Mouse (Mus musculus): ENCODE results near the gene Atad1.
"Not testable (repeated sequence)": the region's sequence is repeated elsewhere in the genome, so short reads cannot be mapped to it uniquely, and the experiment has no call there.

Gene Atad1

DNA sequence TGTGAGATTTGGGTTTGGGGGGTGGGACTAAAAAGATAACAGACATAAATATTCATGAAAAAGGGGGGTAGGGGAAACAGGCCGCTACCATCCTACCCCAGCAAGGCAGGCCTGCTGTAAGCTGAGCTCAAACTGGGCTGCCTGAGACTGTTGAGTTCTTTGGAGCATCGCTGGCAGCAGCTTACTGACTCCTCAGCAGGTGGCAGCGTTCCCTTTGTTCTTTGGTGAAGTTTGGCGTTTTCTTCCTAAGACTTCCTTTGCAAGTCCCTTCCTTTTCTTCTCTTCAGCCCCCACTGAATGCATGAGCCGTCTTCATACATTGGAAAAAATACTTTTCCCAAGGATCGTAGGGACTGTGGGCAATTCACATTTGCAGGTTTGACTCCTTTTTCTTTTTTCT is 9.8 kb upstream of the Atad1 start:
- DNase-seq (ENCODE audit: low spot score) = peak; percentile 21

DNA sequence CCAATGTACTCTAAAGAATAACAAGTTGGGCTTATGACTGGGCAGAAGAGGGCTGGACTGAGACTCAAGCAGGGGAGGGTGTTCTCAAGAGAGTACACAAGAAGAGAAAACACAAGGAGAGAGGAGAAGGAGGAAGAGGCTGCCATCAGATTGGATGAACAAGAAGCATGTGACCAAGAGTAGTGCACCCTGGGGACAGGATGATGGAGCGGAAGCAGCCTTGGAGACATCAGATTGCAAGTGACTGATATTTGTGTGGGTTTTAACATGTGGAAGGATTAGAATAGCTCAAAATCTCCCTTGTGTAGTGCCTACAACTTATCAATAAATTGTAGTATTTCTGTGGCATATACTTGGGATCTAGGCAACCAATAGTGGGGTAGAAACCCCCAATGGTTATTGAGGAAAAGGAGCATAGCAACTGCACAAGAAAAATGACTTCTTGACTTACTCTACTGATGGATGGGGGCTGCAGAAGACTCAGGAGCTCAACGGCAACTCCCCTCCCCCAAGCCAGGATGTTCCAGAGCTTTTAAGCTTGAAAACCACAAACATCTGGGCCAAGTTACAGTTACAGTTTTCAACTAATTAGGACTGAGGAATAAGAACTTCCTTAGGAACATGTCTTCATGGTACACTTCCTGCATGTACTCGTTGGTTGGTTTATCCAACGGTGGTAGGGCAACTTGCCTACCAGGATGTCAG is 1.2 kb upstream of the Atad1 start:
- DNase-seq (ENCODE audit: low spot score) = no peak

DNA sequence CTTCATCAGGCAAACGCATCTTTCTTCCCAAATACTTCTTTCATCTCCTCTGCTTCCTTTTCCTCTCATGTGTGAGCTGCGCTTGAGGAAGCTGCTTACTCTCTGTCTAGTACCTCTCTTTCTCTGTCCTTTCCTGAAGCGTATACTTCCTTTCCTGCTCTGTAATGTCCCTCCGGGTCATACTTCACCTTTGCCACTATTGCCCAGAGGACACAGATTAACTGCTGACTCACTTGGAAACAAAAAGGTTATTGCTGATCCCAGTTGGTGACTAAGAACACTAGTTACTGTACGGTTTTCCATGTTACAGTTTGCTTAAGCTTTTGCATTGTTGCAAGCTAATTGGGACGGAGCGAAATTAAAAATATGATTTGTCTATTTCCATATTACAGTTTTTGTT is 1.7 kb downstream of the Atad1 start:
- no peak for DNase-seq (ENCODE audit: low spot score)

DNA sequence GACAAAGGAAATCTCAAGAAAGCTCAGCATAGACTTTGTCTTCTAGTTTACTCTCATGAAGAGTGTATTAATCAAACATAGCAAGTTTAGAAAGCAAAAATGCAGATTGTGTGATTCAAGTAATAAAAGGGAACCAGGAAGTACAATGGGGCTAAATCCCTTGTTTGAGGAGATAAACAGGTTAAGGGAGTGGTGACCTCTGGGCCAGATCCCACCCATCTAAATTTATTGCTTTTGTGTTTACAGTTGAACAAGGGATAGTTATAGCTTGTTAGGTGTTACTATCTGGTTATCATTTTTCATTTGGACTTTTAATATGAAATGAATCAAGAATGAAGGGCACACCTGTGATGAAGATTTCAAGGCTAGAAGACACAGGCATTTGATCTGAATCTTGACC is 6.7 kb downstream of the Atad1 start:
- no peak for DNase-seq (ENCODE audit: low spot score)

DNA sequence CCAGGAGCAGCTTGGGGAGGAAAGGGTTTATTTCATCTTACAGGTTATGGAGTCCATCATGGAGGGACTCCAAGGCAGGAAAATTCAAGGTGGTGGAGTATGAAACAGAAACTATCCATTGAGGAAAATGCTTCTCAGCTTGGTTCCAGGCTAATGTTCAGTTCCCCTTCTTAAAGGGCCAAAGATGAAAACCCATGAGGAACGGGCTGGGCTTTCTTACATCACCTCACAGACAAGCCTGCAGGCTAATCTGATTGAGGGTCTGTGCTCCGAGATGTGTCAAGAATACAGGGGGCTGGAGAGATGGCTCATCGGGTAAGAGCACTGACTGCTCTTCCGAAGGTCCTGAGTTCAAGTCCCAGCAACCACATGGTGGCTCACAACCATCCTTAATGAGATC is 9.8 kb downstream of the Atad1 start:
- DNase-seq (ENCODE audit: low spot score) = no peak

DNA sequence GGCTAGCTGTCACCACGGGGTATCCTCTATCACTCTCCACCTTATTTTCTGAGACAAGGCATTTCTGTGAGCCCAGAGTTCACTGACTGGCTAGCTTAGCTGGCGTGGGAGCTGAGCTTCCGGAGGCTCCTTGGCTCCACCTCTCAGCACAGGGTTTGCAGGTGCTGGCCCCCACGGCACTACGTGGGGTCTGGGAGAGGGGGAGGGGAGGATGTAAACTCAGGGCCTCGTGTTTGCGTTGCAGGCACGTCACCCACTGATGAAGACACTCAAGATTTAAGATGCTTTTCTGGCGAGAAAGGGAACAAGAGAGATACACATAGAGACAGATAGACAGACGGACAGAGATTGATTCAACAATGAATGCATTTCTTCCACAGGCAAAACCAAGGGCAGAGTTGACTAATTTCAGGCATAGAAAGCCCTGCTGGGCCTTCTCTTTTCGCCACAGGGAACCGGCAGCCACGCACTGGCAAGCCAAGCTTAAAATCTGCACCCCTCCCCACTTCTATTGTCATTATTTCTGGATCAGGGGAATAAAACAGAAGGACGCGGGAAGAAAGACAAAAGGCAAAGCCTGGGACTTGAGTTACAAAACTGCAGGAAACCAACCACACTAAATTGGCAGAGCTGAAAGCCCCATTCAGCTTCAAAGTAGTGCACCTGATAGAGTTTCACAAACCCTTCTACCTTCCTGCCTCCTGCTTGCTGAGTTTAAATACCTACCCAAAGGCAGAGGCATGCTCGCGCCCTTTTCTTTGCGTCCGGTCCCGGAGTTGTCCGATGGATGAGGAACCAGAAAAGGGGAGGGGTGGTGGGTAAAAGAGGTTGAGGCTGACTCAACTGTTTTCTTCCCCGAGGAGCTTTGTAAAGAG is 12.9 kb downstream of the Atad1 start:
- no peak for DNase-seq (ENCODE audit: low spot score)

DNA sequence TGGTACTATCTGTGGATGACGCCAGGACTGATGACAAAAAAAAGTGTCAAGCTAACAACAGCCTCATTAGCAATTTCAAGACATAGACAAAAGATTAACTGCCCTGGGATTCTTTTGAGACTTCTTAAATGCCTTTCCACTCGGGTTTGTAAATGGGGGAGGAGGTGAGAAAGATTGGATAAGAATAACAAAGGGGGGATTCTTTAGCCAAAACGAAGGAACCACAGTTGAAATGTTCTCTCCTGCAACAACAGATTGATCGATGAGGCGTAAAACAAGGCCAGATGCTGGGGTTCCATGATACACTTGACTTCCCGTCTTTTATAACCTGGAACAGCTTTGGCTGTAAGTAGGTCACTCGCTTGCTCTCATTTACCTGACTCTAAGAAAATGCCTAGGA is 15.8 kb downstream of the Atad1 start:
- DNase-seq (ENCODE audit: low spot score) = no peak

DNA sequence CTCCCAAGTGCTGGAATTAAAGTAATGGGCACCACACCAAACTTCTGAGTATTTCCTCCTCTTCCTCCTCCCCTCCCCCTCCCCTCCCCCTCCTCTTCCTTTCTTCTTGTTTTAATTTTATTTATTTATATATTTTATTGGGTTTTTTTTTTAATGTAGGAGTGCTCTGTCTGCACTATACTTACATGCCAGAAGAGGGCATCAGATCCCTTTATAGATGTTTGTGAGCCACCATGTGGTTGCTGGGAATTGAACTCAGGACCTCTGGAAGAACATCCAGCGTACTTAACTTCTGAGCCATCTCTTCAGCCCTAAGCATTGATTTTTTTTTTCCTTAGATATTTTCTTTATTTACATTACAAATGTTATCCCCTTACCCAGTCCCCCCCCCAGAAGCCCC is 19.3 kb downstream of the Atad1 start:
- DNase-seq (ENCODE audit: low spot score) = no peak

DNA sequence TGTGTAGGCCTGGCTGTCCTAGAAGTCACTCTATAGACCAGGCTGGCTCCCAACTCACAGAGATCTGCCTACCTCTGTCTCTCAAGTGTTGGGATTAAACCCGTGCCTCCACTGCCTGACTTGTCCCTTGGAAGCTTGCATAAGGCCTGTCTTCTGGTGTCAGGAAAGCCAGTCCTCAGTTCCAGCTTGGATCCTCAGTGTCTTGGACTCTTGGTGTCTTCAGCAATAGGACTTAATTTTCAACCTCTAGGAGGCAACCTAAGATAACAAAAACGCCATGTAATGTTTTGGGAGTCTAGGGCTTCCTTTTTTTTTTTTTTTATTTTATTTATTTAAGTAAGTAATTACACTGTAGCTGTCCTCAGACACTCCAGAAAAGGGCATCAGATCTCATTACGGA is 22.0 kb downstream of the Atad1 start:
- no peak for DNase-seq (ENCODE audit: low spot score)

DNA sequence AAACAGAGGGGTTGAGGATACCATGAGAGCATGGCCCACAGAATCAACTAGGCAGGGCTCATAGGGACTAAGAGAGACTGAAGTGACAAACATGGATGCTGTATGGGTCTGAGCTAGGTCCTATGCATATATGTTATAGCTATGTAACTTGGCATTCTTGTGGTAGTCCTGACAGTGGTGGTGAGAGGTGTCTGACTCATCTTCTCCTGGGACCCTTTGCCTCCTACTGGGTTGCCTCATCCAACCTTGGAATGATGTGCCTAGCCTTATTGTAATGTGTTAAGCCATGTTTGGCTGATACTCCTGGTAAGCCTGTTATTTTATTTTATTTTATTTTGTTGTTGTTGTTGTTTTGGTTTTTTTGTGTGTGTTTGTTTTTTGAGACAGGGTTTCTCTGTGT is 23.9 kb downstream of the Atad1 start:
- DNase-seq (ENCODE audit: low spot score) = no peak

DNA sequence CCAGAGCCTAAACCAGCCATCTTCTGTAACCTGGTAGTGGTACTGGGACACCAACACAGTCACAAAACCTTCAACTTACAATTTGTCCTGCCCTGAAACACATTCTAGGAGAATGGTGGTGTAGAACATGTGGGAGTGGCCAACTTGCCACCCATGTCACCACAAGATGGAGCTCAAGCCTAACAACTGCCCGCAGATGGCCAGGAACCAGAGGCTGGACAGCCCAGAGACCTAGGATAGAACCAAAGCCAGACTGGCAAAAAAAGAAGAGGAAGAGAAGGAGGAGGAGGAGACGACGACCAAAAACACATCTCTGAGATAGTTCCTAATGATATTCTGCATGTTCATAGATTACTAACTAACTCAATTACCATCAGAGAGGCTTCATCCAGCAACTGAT is 24.4 kb downstream of the Atad1 start:
- peak; percentile 49 for DNase-seq (ENCODE audit: low spot score)

DNA sequence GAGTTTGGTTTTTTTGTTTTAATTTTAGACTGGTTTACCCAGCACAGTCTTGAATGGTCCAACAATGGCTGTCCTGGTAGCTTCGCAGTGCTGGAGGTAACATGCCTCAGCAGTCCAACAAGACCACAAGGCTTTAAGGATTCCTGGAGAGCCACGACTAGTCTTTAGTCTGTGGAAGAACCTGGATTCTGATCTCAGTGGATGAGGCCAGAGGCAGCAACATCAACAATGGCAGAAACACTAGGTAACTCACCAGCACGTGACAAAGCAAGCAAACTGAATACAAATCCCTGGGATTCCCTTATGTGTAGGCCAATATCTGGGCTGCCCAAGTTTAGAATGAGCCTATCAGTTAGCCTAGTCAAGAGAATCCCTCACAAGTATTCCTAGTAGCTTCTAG is 26.1 kb downstream of the Atad1 start:
- no peak for DNase-seq (ENCODE audit: low spot score)

DNA sequence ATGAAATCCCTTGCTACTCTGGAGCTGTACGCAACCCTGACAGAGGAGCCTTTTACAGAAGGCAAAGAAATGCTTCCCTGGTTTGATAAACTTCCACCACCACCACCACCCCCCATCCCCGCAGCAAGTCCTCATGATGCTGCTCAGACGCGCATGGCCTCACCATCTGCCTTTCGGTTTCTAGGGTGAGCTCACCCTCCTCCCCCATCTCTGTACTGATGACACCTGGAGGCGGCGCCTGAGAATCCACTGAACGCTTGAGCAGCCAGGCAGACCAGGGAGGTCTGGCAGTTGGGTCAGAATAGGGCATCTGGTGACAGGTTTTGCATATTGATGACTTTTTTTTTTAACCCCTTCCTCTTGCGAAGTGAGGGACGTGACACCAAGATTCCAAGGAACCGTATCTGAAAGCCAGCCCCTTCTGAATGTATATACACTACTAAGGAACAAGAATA is 27.0 kb downstream of the Atad1 start:
- peak; percentile 59 for DNase-seq (ENCODE audit: low spot score)

DNA sequence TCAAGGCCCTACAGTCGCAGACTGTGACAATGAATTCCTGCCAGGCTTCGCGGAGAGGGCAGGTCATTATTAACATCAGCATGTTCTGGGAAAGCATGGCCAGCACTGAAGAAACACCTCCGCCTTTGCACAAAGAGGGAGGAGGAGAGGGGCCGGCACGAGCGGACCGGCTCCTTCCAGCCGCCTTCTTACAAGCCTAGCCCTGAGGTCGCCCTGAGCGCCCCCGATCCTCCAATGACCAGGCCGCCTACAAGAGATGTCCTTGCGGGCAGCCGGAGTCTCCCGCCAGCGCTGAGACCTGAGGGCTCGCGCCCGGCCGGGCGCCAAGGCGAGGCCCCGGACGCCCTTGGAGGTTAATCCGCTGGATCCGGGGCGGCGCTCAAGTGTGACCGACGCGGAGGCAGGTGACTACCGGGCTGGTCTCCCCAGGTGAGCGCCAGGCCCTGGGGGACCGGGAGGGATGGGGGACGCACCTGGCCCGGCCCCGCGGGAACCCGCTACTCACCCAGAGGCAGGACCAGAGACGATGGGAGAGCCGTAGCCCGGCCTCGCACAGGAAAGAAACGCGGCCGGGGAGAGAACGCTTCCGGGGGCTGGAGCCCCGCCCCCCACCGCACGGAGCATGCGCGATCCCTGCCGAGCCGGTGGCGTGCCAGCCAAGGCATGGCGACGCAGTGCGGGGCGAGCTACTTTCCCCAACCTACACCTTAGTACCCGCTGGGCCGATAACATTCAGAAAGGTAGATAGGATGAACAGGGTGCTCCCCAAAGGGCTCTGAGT is 27.6 kb downstream of the Atad1 start:
- DNase-seq (ENCODE audit: low spot score) = peak; percentile 78

DNA sequence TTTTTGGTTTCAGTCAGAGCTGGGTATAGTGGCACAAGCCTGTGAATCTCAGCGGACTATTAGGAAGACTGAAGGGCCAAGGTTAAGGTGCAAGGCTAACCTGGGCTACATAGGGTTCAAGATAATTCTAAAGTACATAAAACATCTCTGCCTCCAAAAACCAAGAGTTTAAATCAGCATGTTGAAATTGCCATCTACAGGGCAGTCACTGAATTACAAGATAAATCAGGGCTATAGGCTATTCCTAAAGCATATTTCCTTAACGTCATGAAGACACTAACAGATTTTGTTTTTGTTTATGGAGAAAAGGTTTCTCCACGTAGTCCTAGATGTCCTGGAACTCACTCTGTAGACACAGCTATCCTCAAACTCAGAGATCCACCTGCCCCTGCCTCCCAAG is 29.3 kb downstream of the Atad1 start:
- DNase-seq (ENCODE audit: low spot score) = no peak

DNA sequence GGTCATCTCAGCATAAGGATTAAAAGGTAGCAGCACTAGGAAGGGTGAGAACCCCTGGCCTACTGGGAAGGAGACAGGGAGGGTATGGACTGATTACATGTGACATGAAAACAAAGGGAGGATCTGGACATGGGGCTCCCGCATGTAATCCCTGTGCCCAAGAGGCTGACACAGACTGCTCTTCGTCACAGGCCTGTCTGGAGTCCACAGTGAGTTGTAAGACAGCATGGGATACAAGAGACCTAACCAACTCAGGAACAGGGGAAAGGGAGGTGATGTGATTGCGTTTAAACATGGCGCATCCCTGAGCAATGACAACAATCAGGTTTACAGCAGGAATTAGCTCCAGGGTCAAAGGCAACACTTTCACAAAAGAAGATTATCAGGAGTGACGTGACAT is 30.6 kb downstream of the Atad1 start:
- no peak for DNase-seq (ENCODE audit: low spot score)

DNA sequence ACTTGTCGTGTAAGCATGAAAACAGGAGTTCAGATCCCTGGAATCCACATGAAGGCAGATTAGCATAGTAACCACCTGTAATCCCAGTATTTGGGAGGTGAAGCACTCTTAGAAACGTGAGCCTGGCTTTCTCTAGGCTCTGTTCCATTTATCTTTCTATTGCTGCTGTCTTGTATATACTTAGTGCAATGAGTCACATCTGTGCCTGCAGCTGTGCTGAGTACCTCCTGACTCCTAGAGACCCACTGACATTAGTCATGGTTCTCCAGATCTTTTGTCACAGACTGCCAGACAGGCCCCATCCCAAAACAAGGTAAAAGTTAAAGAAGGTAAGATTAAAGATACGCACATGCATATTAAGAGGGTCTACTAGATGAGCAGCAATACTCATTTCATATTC is 37.4 kb downstream of the Atad1 start:
- DNase-seq (ENCODE audit: low spot score) = no peak

DNA sequence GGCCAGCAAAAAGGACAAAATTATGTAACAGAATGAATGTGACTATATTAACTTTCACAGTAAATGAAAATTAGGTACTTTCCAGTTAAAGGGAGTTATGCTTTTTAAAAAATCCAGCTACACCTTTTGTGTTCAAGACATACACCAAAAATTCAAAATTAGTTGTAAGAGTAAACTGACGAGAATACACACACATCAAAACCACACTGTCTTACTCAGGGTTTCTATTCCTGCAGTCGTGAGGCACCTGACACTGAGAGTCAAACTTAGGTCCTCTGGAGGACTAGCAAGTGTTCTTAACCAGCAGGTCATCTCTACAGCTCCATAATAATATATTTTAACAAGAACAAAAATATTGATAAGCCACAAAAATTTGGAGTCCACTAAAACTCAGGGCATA is 42.9 kb downstream of the Atad1 start:
- DNase-seq (ENCODE audit: low spot score) = no peak

DNA sequence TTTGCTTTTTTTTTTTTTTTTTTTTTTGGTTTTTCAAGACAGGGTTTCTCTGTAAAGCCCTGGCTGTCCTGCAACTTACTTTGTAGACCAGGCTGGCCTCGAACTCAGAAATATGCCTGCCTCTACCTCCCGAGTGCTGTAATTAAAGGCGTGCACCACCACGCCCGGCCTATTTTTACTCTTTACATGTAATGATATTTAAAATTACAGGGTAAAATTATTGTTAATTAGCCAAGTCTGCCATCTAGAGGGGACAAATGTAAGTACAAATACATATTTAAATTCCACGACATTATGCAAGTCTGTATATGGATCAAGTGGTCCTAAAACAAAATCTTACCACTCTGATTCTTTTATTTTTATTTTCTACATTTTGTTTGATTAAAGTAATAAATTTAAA is 49.9 kb downstream of the Atad1 start:
- no peak for DNase-seq (ENCODE audit: low spot score)

DNA sequence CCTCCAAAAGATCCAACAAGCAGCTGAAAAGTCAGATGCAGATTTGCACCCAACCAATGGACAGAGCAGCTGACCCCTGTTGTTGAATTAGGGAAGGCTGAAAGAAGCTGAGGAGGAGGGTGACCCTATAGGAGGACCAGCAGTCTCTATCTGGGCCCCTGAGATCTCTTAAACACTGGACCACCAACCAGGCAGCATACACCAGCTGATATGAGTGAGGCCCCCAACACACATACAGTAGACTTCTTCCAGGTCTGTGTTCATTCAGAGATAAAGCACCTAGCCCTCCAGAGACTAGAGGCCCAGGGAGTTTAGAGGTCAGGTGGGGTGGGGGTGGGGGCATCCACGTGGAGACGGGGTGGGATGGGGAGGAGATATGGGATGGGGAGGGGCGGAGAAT is 51.4 kb downstream of the Atad1 start:
- DNase-seq (ENCODE audit: low spot score) = not testable (repeated sequence)

DNA sequence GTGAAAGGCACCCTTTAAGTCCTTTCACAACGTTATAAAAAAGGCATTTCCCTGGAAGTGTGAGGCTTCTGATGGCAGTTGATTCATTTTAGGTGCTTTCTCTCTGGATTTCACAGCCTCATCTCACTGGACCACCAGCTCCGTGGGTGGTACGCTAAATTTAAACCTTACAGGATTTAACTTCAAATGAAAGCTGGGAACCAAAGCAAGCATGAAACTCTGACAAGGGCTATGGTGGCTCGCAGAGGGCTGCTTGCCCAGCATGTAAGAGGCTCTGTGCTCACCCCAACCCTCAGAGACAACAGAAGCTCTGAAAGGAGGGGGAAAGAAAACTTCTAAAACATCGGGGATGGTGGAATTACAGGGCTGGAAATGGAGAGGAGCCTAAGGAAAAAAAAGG is 51.9 kb downstream of the Atad1 start:
- DNase-seq (ENCODE audit: low spot score) = no peak

DNA sequence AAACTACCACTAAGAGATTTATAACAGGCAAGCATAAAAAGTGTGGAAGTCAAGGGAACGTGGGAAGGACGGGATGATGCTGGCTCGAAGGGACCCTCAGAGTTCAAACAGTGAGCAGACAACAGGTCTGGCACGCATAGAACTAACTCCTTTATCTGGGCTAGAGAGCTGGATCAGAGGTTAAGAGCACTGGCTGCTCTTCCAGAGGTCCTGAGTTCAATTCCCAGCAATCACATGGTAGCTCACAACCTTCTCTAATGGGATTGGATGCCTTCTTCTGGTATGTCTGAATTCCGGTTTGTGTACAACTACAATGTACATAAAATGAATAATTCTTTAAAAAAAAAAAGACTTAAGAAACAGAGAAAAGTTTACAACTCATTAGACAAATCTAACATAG is 56.5 kb downstream of the Atad1 start:
- no peak for DNase-seq (ENCODE audit: low spot score)

DNA sequence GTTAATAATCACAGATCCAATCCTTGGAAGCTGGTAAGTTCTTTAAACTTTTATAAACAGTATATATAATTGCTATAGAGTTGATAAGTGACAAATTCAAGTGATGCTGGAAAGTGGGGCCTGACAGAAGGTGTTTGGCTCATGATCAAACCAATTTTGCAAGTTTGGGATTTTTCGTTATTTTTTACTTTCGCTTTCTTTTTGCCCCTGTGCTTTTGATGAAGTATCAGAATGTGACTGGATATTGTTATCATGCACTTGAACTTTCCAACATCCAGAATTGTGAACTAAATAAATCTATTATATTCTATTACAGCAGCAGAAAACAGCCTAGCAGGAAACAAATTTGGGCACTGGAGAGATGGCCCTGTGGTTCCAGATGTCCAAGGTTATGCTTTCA is 58.7 kb downstream of the Atad1 start:
- no peak for DNase-seq (ENCODE audit: low spot score)

All from ovary, adult 18-20 months (tissue).